Mouse (Mus musculus) heart, embryonic 13.5 days (tissue): Measurements from ENCODE around the gene Fgf9. TPM values are rescaled to one million over a fixed set of nuclear protein-coding genes. Genes with fewer than 3 reads are reported as not detected.

Experiments
- ATAC-seq: fragments of 200-750 bp; cut with Nextera tagmentation; 2 replicates; pipeline ENCODE4 v1.8.0; 2017; ENCODE audit warnings: moderate TSS enrichment; ENCODE audit not compliant: insufficient number of reproducible peaks, low FRiP score, low TSS enrichment; ENCODE audit errors: extremely low read depth
- H3K27ac ChIP-seq: fragments of 300-500 bp; sonication (generic); replicated peaks from 2 replicates; pipeline ENCODE4 v1.5.1; 2015; ENCODE audit warnings: moderate library complexity, mild to moderate bottlenecking, inconsistent platforms
- H3K27me3 ChIP-seq: fragments of 300-500 bp; sonication (generic); replicated peaks from 2 replicates; pipeline ENCODE4 v1.6.1; 2015; ENCODE audit warnings: mild to moderate bottlenecking, inconsistent platforms
- H3K36me3 ChIP-seq: fragments of 300-500 bp; sonication (generic); 2 replicates; pipeline ENCODE4 v1.6.1; 2015; ENCODE audit warnings: mild to moderate bottlenecking, inconsistent platforms
- H3K4me1 ChIP-seq: fragments of 300-500 bp; sonication (generic); 2 replicates; pipeline ENCODE4 v1.6.1; 2015; ENCODE audit warnings: inconsistent platforms
- H3K4me2 ChIP-seq: fragments of 300-500 bp; sonication (generic); 2 replicates; pipeline ENCODE4 v1.6.1; 2015; ENCODE audit warnings: inconsistent platforms, mild to moderate bottlenecking, moderate library complexity
- H3K4me3 ChIP-seq: fragments of 300-500 bp; sonication (generic); 2 replicates; pipeline ENCODE4 v1.5.1; 2015; ENCODE audit warnings: moderate library complexity, mild to moderate bottlenecking, inconsistent platforms
- H3K9ac ChIP-seq: fragments of 300-500 bp; sonication (generic); 2 replicates; pipeline ENCODE4 v1.6.1; 2015; ENCODE audit warnings: inconsistent platforms, mild to moderate bottlenecking, moderate library complexity
- H3K9me3 ChIP-seq: fragments of 300-500 bp; sonication (generic); 2 replicates; pipeline ENCODE4 v1.6.1; 2016; ENCODE audit warnings: inconsistent platforms
- WGBS: fragments of 180-500 bp; shearing (Covaris S2); methylation state at CpG from one replicate; pipeline ENCODE4 v1.1.7; 2015; ENCODE audit warnings: mixed read lengths; 5-methylcytosine and 5-hydroxymethylcytosine counted together
- polyA plus RNA-seq: library from polyadenylated mRNA; unstranded; fragments of >200 nt; fragmentation: Nextera tagmentation; extraction: Ambion mirVana; gene quantifications from 2 replicates; pipeline ENCODE4 v1.2.1, GENCODE M21; 2015

Fgf9 gene
- polyA plus RNA-seq, 1 experiment from 2014 or later: 7.6 TPM

- H3K4me3 ChIP-seq: no peak overlapping the region
- H3K36me3 ChIP-seq: no peaks in the 10 kb centered on the region
- no peaks in the 10 kb centered on the region for H3K27me3 ChIP-seq
- ATAC-seq: no peak
- no peak overlapping the region for H3K4me2 ChIP-seq
- H3K4me1 ChIP-seq: no peaks in the 10 kb centered on the region
- H3K9me3 ChIP-seq: no peaks in the 10 kb centered on the region
- H3K9ac ChIP-seq: no peak overlapping the region
- no peak overlapping the region for H3K27ac ChIP-seq
- 67% methylated on average over 1 of the region's 1 CpGs for WGBS
These were observed 69.2 kb downstream of the Fgf9 start for GRCm38 (mm10) chr14:58139506-58140055.

- no peak; the same call in 1 of the 2 replicates for ATAC-seq
- Histone ChIP-seq H3K4me2 (peak overlapping the region; percentile 56), H3K9ac (no peak overlapping the region), H3K4me3 (0 out of 2 replicates have a peak overlapping the region, but pooled peaks have one; percentile 11), H3K27me3 (no peaks in the 10 kb centered on the region), H3K4me1 (peaks cover 8% of the 10 kb centered on the region; the same call in 1 of the 2 replicates), H3K9me3 (no peaks in the 10 kb centered on the region), H3K36me3 (no peaks in the 10 kb centered on the region), H3K27ac (peak overlapping the region; percentile 34; the same call in 1 of the 2 replicates)
- WGBS: 63% methylated on average over 23 of the region's 23 CpGs
These were observed 79.5 kb downstream of the Fgf9 start for GRCm38 (mm10) chr14:58149637-58150470.

GRCm38 (mm10) chr14:58150471-58150855 is 80.1 kb downstream of the Fgf9 start:
- Histone ChIP-seq H3K4me1 (peaks cover 8% of the 10 kb centered on the region; the same call in 1 of the 2 replicates), H3K4me2 (no peak overlapping the region), H3K9ac (no peak overlapping the region), H3K9me3 (no peaks in the 10 kb centered on the region), H3K27ac (peak overlapping the region; percentile 34; the same call in 1 of the 2 replicates), H3K27me3 (no peaks in the 10 kb centered on the region), H3K4me3 (no peak overlapping the region), H3K36me3 (no peaks in the 10 kb centered on the region)
- ATAC-seq: no peak
- WGBS: 84% methylated on average over 13 of the region's 13 CpGs

- ATAC-seq: no peak
- 36% methylated on average over 1 of the region's 1 CpGs for WGBS
- no peak overlapping the region for H3K4me2 ChIP-seq
- no peak overlapping the region for H3K4me3 ChIP-seq
- peaks cover 8% of the 10 kb centered on the region; the same call in 1 of the 2 replicates for H3K4me1 ChIP-seq
- H3K9ac ChIP-seq: no peak overlapping the region
- H3K27ac ChIP-seq: no peak overlapping the region
- H3K27me3 ChIP-seq: no peaks in the 10 kb centered on the region
- no peaks in the 10 kb centered on the region for H3K36me3 ChIP-seq
- H3K9me3 ChIP-seq: no peaks in the 10 kb centered on the region
These were observed 81.8 kb downstream of the Fgf9 start for GRCm38 (mm10) chr14:58152110-58152509.

DNA sequence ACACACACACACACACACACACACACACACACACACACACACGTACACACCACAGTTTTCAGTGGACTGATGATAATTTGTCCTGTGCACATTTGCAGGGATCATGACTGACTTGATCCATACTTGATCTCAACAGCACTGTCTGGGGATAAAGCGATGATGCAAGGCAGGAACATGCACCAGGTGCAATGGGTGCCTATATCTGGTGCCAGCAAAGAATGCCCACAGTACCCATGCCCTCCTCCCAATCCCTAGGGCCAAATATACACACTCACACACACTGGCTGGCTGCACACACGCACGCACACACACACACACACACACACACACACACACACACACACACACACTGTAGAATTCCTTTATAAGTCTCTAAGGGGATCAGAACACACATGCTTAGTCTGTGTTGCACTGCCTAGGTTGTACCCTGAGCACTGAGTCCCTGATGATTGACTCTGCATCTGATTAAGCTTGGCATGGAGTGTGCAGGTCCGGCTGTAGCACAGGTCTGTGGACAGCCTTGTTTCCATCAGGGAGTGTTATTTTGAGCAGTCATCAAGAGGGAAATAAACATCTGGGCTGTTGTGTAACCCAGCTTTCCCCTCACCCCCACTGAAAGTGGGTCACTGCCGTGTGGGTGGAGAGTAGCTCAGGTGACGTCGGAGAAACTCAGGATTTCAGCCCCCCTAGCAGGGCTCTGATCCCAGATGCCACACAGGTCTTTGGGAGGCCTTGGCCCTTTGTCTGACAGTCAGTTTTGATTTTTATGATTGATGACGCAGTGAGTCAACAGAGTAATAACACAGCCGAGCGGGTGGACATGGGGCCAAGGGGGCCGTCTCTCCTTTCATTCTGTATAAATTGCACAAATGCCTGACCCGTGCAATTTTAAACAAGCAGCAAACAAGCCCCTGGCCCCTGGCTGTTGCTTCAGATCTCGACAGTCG is 83.4 kb downstream of the Fgf9 start:
- Histone ChIP-seq H3K9ac (no peak overlapping the region), H3K4me1 (peaks cover 8% of the 10 kb centered on the region; the same call in 1 of the 2 replicates), H3K9me3 (no peaks in the 10 kb centered on the region), H3K4me3 (no peak overlapping the region), H3K27ac (no peak overlapping the region), H3K4me2 (no peak overlapping the region), H3K36me3 (no peaks in the 10 kb centered on the region), H3K27me3 (no peaks in the 10 kb centered on the region)
- 61% methylated on average over 15 of the region's 15 CpGs for WGBS
- ATAC-seq: no peak

DNA sequence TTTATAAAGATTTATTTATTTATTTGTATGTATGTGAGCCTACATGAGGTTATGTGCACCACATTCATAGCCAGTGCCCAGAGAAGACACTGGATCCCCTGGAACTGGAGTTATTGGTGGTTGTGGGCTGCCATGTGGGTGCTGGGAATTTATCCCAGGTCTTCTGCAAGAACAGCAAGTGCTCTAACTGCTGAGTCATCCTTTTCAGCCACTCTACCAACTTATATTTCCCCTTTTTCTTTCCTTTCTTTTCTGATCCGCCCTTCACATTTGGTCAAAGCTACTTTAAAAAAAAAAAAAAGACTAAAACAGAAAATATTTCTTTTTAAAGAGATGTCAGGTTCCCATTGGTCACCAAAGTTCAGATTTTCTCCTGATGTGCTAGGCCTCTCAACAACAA is 90.3 kb downstream of the Fgf9 start:
- H3K27me3 ChIP-seq: no peaks in the 10 kb centered on the region
- ATAC-seq: no peak
- no peaks in the 10 kb centered on the region for H3K36me3 ChIP-seq
- no peak overlapping the region for H3K9ac ChIP-seq
- H3K4me1 ChIP-seq: no peaks in the 10 kb centered on the region
- WGBS: 71% methylated on average over 1 of the region's 1 CpGs
- no peak overlapping the region for H3K4me3 ChIP-seq
- H3K4me2 ChIP-seq: no peak overlapping the region
- H3K27ac ChIP-seq: no peak overlapping the region
- peaks cover 3% of the 10 kb centered on the region; the same call in 1 of the 2 replicates for H3K9me3 ChIP-seq

Other genes starting within 250 kb of the Fgf9 start
- gene Ska3, start 244.4 kb upstream of the Fgf9 start, polyA plus RNA-seq: 26.9 and 27.0 TPM in 2 replicates
- 123 and 135 TPM in 2 replicates for gene Mrpl57, start 244.3 kb upstream of the Fgf9 start, polyA plus RNA-seq
- gene Zdhhc20, start 180.3 kb upstream of the Fgf9 start, polyA plus RNA-seq: 41.1 and 42.4 TPM in 2 replicates
- gene Micu2, start 71.3 kb upstream of the Fgf9 start, polyA plus RNA-seq: 82.8 and 92.5 TPM in 2 replicates